Mouse (Mus musculus) thymus, postnatal 10 days (tissue): ENCODE data around the gene Rbfox2.
"Not testable (repeated sequence)": the region's sequence is repeated elsewhere in the genome, so short reads cannot be mapped to it uniquely, and the experiment has no call there.

ENCODE experiments used
- DNase-seq, 2 experiments: peaks; one replicate each; pipeline ENCODE4 v3.0.0; 2021; ENCODE audit warnings: low spot score in 2 of 2

Gene Rbfox2

DNA sequence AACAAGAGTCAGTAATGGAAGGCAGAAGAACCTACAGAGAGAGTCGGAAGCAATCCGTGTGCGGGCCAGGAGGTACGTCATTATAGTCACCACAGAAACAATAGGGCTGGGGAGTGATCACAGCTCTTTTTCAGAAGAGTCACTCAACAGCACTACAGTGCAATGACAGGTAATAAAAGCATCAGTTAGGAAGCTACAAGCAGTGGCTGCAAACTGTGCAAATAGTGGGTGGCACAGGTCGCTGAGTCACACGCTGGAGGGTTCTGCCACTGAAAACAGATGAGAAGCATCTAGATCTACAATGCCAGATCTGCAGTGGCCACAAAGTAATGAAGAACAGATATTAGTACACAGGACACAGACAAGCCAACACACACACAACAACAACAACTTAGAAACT lies 32.9 kb downstream of the Rbfox2 start:
- no peak for DNase-seq

DNA sequence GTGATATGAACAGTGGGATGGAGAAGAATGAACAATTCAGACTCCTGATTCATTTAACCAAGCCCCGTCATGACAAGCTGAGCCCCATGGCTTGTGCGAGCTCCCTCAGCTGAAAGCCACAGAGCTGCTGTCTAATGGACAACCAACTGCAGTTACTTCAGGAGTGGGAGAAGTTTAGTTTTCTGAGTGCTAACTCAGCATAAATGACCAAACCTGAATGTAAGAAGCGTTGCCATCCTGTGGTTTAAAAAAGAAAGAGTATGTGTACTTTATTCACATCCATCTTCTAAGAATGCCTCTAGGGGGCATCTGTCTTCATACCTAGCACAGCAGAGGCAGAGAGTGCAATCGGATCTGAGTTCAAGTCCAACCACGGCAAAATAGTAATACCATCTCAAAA lies 35.5 kb downstream of the Rbfox2 start:
- DNase-seq = no peak

GRCm38 (mm10) chr15:77269496-77269895 lies 37.3 kb downstream of the Rbfox2 start:
- DNase-seq = not testable (repeated sequence)

DNA sequence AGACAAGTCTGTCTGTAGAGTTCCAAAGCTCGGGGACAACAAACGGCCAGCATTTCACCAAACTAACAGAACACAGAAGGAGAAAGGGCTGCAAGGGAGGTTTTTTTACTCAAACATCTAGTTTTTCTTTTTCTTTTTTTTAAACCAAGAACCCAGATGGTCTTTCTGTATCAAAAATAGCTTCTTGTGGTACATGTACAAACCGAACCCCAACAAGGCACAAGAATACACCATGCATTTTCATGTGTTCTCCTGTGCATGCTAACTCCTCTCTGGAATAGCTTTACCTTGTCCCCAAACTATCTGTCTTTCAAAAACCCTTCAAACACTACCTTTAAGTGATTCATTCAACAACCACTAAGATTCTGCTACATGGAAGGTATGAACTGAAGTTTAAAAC lies 38.4 kb downstream of the Rbfox2 start:
- no peak for DNase-seq

- DNase-seq = no peak
These were observed 41.5 kb downstream of the Rbfox2 start for GRCm38 (mm10) chr15:77265318-77265717.

GRCm38 (mm10) chr15:77264314-77264713 lies 42.5 kb downstream of the Rbfox2 start:
- DNase-seq = no peak

GRCm38 (mm10) chr15:77262782-77263181 lies 44.0 kb downstream of the Rbfox2 start:
- DNase-seq = no peak

- peak in 1 of 2 experiments; percentile 23 for DNase-seq
These were observed 49.2 kb downstream of the Rbfox2 start for GRCm38 (mm10) chr15:77257437-77258229.

- DNase-seq = no peak
These were observed 50.0 kb downstream of the Rbfox2 start for GRCm38 (mm10) chr15:77256782-77257181.

GRCm38 (mm10) chr15:77254636-77255035 lies 52.2 kb downstream of the Rbfox2 start:
- DNase-seq = no peak

GRCm38 (mm10) chr15:77254128-77254527 lies 52.7 kb downstream of the Rbfox2 start:
- no peak for DNase-seq

DNA sequence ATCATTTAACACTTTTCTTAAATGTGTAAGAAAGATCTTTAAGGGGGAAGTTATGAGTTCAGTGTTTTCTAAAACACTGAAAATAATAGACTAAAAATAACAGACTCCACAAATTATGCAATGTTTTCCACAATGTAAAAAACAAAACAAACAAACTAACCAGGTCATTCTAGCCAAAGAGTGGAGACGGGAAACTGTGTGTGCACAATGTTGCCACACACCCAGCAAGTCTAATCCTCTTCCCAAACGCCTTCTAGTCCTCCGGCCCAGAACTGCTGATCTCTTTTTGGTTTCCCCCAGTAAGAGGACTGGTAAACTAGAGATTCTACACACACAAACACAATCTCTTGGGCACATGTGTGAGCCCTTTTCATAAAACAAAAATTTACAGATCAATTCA lies 55.1 kb downstream of the Rbfox2 start:
- DNase-seq = no peak

DNA sequence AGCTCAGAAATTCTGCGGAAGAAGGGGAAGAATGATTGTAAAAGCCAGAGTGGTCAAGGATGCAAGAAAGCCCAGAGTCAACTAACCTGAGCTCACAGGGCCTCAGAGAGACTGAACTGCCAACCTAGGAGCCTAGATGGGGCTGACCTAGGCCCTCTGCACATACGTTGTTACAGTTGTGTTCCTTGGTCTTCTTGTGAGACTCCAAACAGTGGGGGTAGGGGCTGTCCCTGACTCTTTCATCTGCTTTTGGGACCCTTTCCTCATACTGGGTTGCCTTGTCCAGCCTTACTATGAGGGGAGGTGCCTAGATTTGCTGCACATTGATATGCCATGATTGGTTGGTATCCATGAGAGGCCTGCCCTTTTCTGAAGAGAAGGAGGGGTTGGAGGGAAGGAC lies 56.0 kb downstream of the Rbfox2 start:
- no peak for DNase-seq

DNA sequence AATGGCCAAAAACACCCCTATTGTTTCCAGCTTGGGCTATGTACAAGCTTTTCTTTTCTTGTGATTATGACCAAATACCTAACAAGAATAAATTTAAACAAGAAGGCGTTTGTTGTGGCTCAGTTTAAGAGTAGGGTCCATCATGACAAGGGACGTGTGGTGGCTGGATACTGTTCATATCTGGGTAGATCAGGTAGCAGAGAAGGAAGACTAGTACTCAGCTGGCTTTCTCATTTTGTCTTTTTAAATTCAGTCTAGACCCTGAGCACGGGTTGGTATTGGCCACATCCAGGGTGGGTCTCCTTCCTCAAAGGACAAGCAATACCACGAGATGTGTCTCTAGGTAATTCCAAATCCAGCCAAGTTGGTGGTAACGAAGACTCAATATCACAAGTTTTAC lies 57.4 kb downstream of the Rbfox2 start:
- no peak for DNase-seq

DNA sequence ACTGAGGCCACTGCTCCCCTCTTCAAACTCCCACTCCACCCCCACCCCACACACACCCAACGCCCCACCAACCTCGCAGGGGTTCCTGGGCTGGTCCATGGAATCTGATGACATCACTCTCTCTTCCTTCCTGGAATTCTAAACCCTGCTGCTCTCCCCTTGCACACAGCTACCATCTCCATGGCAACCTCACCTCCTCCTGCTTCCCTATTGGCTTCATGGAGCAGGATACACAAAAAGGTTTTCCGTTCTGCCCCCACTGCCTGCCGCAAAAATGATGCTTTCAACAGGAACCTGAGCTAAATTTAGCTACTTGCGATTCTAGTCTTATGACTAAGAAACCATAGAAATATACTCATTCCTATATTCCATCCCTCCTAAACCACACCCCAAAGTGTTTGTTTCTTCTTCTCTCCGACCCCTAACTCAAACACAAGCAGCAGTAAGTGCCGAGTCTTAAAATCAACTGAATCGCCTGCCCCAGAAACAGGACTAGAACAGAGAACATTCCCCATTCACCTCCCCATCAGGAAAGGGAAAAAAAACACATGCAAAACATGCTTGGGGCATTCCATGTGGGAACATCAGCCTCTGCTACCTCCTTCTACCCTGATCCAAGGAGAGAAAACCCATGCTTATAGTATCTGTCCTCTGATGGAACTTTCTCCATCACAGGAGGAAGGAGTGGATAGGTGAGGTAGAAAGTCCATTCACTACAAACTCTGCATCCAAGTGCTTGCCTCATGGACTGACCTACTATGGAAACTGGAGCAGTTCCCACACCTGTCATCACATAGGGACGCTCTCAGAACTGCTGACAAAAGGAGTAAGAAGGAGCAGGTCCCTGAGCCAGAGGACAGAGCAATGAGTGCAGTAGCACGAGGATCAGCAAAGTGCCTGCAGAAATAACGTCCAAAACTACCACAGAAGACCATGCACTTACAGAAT lies 61.1 kb downstream of the Rbfox2 start:
- no peak for DNase-seq

DNA sequence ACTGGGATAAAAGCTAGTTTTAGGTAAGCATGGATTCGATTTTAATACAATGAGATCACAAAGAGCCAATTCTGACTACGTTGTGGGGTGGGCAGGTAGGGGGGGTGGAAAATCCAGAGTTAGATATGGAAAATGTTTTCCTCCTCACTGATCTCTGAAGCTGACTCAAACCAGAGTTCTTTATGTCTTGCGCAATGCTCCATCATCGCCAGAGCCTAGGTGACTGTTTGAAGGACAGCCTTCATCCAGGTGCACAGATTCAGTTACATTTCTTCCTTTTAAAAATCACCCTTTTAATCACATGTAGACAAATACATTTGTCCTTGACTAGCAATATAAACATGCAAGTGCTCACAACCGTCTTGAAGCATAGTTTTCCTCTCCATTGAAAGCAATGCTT lies 62.2 kb downstream of the Rbfox2 start:
- DNase-seq = no peak

- no peak for DNase-seq
These were observed 62.8 kb downstream of the Rbfox2 start for GRCm38 (mm10) chr15:77243876-77244560.

- DNase-seq = no peak
These were observed 66.2 kb downstream of the Rbfox2 start for GRCm38 (mm10) chr15:77240607-77241006.

GRCm38 (mm10) chr15:77239564-77239963 lies 67.2 kb downstream of the Rbfox2 start:
- no peak for DNase-seq

GRCm38 (mm10) chr15:77237661-77238060 lies 69.1 kb downstream of the Rbfox2 start:
- no peak for DNase-seq

DNA sequence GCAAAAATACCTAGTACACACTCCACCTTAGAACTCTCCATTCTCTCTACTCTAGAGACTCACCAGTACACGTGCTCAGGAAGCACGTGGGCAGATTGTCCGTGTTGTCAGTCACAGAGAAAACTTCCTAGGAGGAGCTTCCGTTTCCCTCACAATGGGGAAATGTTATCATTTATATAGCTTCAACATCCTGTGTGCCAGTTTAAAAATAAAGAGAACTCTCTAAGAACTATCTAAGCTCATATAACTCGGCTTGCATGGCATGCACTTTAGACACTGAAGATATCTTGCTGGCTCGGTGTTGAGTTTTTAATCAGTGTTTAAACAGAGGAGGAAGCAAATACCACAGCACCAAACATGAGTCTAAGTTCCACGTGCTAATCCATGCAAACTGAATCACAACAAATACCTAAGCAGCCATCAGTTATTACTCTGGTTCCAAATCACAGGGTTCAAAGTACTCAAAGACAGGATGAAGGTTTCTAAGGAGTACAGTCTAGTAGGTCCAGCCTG lies 70.7 kb downstream of the Rbfox2 start:
- DNase-seq = no peak

DNA sequence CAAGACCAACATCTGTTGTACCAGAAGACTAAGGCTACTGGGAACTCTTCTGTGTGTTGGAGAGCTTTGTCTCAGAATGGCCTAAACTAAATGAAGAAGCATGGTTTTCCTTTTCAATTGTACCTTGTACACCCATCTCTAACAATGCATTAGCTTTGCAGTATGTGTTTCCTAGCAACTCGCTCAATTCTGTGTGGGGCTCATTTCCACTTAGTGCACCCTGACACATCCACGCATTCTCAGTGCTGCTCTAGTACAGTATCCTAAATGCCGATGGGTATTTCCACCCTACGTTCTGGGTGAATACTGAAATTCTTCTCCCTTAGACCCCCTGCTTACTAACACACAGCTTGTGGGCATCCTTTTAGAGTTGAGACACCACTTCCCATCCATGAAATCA lies 71.3 kb downstream of the Rbfox2 start:
- no peak for DNase-seq
